Mouse (Mus musculus): Measurements from ENCODE around the gene Atp10b. TPM values are rescaled to one million over a fixed set of nuclear protein-coding genes. Genes with fewer than 3 reads are reported as not detected.

Gene Atp10b
- polyA plus RNA-seq, 1 experiment from 2014 or later = 1.2 TPM

DNA sequence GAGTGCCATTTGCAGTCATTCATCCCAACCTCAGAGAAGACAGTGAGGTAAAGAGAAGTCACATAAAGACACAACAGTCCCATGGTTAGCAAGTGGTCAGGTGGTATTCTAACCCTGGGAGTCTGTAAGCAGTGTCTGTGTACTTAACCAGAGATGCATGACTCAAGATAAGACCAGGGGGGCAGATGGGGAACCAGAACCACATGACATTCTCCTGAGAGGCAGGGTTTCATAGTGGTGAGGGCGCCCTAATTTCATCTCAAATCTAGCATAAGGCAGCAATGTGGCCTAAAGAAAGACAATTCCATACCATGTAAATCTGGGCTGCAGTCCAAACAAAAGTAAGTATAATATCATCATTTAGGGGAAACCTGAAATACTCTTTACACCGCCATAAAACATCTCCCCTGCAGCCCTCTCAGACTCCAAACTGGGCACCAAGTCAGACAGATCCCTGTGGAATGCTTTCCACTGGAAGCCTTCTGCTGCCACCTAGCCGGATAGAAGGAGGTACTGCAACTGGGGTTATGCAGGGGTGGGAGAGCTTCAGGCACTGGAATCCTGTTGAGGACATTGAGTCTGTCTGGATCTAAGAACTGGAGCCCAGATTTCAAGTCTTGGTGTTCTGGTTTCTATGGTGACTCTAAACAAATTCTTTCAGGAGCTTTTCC, 114.0 kb downstream of the Atp10b start:
- Histone ChIP-seq H3K4me2 (replicated peaks; ENCODE audit: low read depth, low read length) (no peak overlapping the region), H3K9ac (ENCODE audit: low read depth, low read length) (no peak overlapping the region), H3K4me3 (ENCODE audit: low read length) (no peak overlapping the region), H3K4me1 (ENCODE audit: control insufficient read depth, insufficient read depth, low read length) (no peaks in the 10 kb centered on the region), H3K36me3 (ENCODE audit: control insufficient read depth, insufficient read depth, low read length) (no peaks in the 10 kb centered on the region), H3K9me3 (ENCODE audit: control insufficient read depth, low read length) (no peaks in the 10 kb centered on the region), H3K27me3 (ENCODE audit: control insufficient read depth, insufficient read depth, low read length) (no peaks in the 10 kb centered on the region), H3K27ac (ENCODE audit: low read depth, low read length) (no peak overlapping the region)
- ATAC-seq (ENCODE audit: low FRiP score, low TSS enrichment) = peak; percentile 79; the same call in 1 of the 2 replicates
- WGBS = 51% methylated on average over 3 of the region's 3 CpGs

DNA sequence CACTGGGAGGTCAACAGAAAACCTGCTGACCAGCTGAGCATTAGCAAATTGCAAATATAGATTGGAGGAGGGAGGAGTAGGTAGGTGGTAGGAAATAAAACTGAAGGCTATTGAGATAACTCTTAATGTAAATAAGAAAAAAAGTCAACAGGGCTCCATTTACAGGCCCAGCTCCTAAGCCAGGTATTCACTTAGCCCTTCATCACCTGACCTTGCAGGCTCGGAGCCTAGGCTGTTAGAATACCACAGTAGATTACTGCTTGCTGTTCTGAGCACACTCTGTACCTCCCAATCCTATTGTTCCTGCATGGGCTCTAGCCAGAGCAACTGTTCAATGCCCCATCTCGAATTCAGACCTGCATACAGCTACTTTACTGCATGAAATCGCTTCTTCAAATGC, 117.8 kb downstream of the Atp10b start:
- H3K27ac ChIP-seq (ENCODE audit: low read depth, low read length) = no peak overlapping the region
- no peak overlapping the region for H3K9ac ChIP-seq (ENCODE audit: low read depth, low read length)
- no peak overlapping the region for H3K4me3 ChIP-seq (ENCODE audit: low read length)
- H3K36me3 ChIP-seq (ENCODE audit: control insufficient read depth, insufficient read depth, low read length) = no peaks in the 10 kb centered on the region
- WGBS = 83% methylated on average over 3 of the region's 3 CpGs
- H3K4me2 ChIP-seq (replicated peaks; ENCODE audit: low read depth, low read length) = no peak overlapping the region
- no peaks in the 10 kb centered on the region for H3K27me3 ChIP-seq (ENCODE audit: control insufficient read depth, insufficient read depth, low read length)
- no peaks in the 10 kb centered on the region for H3K9me3 ChIP-seq (ENCODE audit: control insufficient read depth, low read length)
- no peak for ATAC-seq (ENCODE audit: low FRiP score, low TSS enrichment)
- no peaks in the 10 kb centered on the region for H3K4me1 ChIP-seq (ENCODE audit: control insufficient read depth, insufficient read depth, low read length)

DNA sequence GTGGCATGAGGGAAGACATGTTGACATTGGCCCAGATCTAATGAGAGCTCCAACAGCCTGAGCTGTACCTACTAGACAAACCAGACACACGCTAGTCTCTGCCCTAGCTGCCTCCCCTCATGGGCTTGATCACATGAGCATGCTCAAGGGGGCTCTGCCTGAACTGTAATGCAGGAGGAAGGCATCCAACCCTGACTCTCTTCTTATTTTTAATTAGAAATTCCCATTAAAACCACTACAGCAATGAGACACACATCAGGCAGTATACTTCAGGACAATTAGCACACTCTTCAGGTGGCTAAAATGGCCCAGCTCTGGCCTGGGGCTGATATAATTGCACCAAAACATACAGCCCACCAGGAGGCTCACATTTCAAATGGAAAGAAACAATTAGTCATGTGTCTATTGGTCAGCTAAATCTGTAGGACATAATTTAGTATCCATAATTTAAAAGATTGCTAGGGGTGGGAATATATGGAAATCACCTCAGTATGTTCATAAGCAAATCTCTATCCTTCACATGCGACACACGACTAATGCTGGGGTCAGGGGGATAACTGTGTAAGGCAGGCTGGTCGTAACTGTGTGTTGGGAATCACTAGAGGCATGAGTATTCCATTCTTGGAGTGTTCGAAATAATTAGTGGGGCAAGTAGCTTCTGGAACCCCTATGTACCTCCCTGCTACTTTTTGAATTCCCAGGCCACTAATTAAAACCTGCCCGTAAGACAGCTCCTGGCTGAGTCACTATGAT, 120.0 kb downstream of the Atp10b start:
- H3K27me3 ChIP-seq (ENCODE audit: control insufficient read depth, insufficient read depth, low read length) = no peaks in the 10 kb centered on the region
- no peaks in the 10 kb centered on the region for H3K9me3 ChIP-seq (ENCODE audit: control insufficient read depth, low read length)
- H3K4me2 ChIP-seq (replicated peaks; ENCODE audit: low read depth, low read length) = no peak overlapping the region
- H3K36me3 ChIP-seq (ENCODE audit: control insufficient read depth, insufficient read depth, low read length) = no peaks in the 10 kb centered on the region
- H3K4me1 ChIP-seq (ENCODE audit: control insufficient read depth, insufficient read depth, low read length) = no peaks in the 10 kb centered on the region
- H3K4me3 ChIP-seq (ENCODE audit: low read length) = no peak overlapping the region
- WGBS = 79% methylated on average over 6 of the region's 6 CpGs
- no peak; the same call in 1 of the 2 replicates for ATAC-seq (ENCODE audit: low FRiP score, low TSS enrichment)
- no peak overlapping the region for H3K27ac ChIP-seq (ENCODE audit: low read depth, low read length)
- no peak overlapping the region for H3K9ac ChIP-seq (ENCODE audit: low read depth, low read length)

DNA sequence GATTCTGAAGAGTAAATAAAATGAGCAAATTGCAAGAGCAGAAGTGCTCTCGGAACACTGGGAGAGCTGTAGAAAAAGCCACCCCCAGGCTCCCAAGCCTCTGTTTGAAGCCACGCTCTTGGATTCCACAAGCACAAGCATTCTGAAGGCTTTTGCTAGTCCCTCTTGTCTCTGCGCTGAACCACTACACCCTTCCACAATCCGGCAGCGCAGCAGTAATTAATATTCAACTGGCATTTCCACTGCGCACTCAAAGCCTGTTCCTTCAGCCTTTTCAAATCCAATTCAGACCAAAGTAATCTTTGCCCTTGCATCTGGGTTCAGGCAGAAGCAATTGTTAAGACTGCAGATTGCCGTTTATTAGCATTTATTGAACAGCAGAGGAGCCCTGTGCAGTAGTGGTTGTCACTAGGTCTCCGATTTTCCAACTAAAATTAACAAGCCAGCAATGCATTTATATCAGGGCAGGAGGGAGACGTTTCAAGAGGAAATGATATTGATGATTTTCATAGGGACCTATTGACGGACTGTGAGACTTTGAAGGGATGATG, 120.7 kb downstream of the Atp10b start:
- no peak for ATAC-seq (ENCODE audit: low FRiP score, low TSS enrichment)
- Histone ChIP-seq H3K27ac (ENCODE audit: low read depth, low read length) (no peak overlapping the region), H3K4me2 (replicated peaks; ENCODE audit: low read depth, low read length) (no peak overlapping the region), H3K9ac (ENCODE audit: low read depth, low read length) (no peak overlapping the region), H3K36me3 (ENCODE audit: control insufficient read depth, insufficient read depth, low read length) (no peaks in the 10 kb centered on the region), H3K4me1 (ENCODE audit: control insufficient read depth, insufficient read depth, low read length) (no peaks in the 10 kb centered on the region), H3K9me3 (ENCODE audit: control insufficient read depth, low read length) (no peaks in the 10 kb centered on the region), H3K4me3 (ENCODE audit: low read length) (no peak overlapping the region), H3K27me3 (ENCODE audit: control insufficient read depth, insufficient read depth, low read length) (no peaks in the 10 kb centered on the region)
- WGBS = 83% methylated on average over 10 of the region's 10 CpGs

DNA sequence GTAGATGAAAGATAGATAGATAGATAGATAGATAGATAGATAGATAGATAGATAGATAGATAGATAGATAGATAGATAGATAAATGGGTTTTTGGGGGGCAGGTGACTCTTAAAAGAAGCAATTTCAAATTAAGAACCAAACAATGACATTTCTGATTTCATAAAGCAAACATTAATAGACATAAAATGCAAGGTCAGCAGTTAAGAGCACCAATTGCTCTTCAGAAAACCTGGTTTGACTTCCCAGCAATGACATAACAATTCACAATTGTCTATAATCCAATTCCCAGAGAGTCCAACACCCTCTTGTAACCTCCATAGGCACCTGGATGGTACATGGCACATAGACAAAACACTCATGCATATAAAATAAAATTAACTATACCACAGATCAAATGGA, 124.2 kb downstream of the Atp10b start:
- Histone ChIP-seq H3K9ac (ENCODE audit: low read depth, low read length) (no peak overlapping the region), H3K4me2 (replicated peaks; ENCODE audit: low read depth, low read length) (no peak overlapping the region)
- no peak for ATAC-seq (ENCODE audit: low FRiP score, low TSS enrichment)

DNA sequence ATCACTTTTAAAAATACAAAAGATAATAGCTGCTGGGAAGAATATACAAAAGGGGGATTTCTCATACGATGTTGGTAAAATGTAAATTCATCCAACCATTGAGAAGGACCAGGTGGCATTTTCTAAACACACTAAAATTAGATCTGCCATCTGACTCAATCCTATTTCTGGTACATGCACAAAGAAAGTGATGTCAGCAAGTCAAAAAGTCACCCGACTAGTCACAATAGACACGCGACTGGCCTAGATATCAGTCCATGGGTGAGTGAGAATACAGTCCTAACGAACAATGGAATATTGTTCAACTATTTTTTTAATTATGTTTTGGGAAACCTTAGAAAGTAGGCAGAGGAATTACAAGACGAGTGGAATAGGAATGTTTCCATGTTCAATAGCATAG, 147.9 kb downstream of the Atp10b start:
- Histone ChIP-seq H3K9me3 (ENCODE audit: control insufficient read depth, low read length) (no peaks in the 10 kb centered on the region), H3K4me2 (replicated peaks; ENCODE audit: low read depth, low read length) (no peak overlapping the region), H3K4me3 (ENCODE audit: low read length) (no peak overlapping the region), H3K27ac (ENCODE audit: low read depth, low read length) (no peak overlapping the region), H3K36me3 (ENCODE audit: control insufficient read depth, insufficient read depth, low read length) (no peaks in the 10 kb centered on the region), H3K27me3 (ENCODE audit: control insufficient read depth, insufficient read depth, low read length) (no peaks in the 10 kb centered on the region), H3K4me1 (ENCODE audit: control insufficient read depth, insufficient read depth, low read length) (no peaks in the 10 kb centered on the region), H3K9ac (ENCODE audit: low read depth, low read length) (no peak overlapping the region)
- no peak for ATAC-seq (ENCODE audit: low FRiP score, low TSS enrichment)
- WGBS = 85% methylated on average over 6 of the region's 6 CpGs

More for the DNA sequence above, 124.2 kb downstream of the Atp10b start:
- Histone ChIP-seq H3K4me1 (ENCODE audit: control insufficient read depth, insufficient read depth, low read length) (no peaks in the 10 kb centered on the region), H3K4me3 (ENCODE audit: low read length) (no peak overlapping the region), H3K9me3 (ENCODE audit: control insufficient read depth, low read length) (no peaks in the 10 kb centered on the region), H3K27me3 (ENCODE audit: control insufficient read depth, insufficient read depth, low read length) (no peaks in the 10 kb centered on the region), H3K36me3 (ENCODE audit: control insufficient read depth, insufficient read depth, low read length) (no peaks in the 10 kb centered on the region), H3K27ac (ENCODE audit: low read depth, low read length) (no peak overlapping the region)

DNA sequence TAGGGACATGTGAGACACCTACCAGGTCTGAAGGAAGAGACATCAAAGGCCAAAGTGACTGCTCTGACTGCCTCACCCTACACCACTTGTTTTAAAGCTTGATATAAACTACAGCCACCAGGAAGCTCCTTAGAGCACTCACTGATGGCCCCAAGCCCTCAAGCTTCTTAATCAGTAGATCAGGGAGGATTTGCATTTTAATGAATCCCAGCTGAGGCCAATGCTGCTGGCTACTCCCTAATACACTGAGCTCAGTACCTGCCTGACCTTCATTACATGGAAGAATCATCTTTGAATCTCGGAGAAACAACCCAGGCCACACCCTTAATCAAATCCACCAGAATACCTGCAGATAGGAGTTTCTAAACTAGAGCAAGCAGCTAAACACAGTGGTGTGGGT, 161.3 kb downstream of the Atp10b start:
- Histone ChIP-seq H3K4me2 (replicated peaks; ENCODE audit: low read depth, low read length) (no peak overlapping the region), H3K4me3 (ENCODE audit: low read length) (no peak overlapping the region), H3K27ac (ENCODE audit: low read depth, low read length) (no peak overlapping the region), H3K36me3 (ENCODE audit: control insufficient read depth, insufficient read depth, low read length) (no peaks in the 10 kb centered on the region), H3K4me1 (ENCODE audit: control insufficient read depth, insufficient read depth, low read length) (no peaks in the 10 kb centered on the region), H3K9me3 (ENCODE audit: control insufficient read depth, low read length) (no peaks in the 10 kb centered on the region), H3K27me3 (ENCODE audit: control insufficient read depth, insufficient read depth, low read length) (no peaks in the 10 kb centered on the region), H3K9ac (ENCODE audit: low read depth, low read length) (no peak overlapping the region)
- no peak for ATAC-seq (ENCODE audit: low FRiP score, low TSS enrichment)
- WGBS = 47% methylated on average over 1 of the region's 1 CpGs
